Mouse (Mus musculus) neural tube, embryonic 10.5 days (tissue): Measurements from ENCODE around the gene Ddit4.

Experiments used
- DNase-seq: peaks from one replicate; pipeline ENCODE4 v3.0.0-alpha.2; 2017; ENCODE audit warnings: low spot score; ENCODE audit errors: extremely low spot score

Ddit4 gene

GRCm38 (mm10) chr10:59972534-59972933 is 20.9 kb upstream of the Ddit4 start:
- DNase-seq, result no peak

- no peak for DNase-seq
These were observed 20.2 kb upstream of the Ddit4 start for GRCm38 (mm10) chr10:59971813-59972212.

- DNase-seq, result no peak
These were observed 18.9 kb upstream of the Ddit4 start for GRCm38 (mm10) chr10:59970450-59971062.

- peak; percentile 83 for DNase-seq
These were observed 18.3 kb upstream of the Ddit4 start for GRCm38 (mm10) chr10:59969821-59970449.

DNA sequence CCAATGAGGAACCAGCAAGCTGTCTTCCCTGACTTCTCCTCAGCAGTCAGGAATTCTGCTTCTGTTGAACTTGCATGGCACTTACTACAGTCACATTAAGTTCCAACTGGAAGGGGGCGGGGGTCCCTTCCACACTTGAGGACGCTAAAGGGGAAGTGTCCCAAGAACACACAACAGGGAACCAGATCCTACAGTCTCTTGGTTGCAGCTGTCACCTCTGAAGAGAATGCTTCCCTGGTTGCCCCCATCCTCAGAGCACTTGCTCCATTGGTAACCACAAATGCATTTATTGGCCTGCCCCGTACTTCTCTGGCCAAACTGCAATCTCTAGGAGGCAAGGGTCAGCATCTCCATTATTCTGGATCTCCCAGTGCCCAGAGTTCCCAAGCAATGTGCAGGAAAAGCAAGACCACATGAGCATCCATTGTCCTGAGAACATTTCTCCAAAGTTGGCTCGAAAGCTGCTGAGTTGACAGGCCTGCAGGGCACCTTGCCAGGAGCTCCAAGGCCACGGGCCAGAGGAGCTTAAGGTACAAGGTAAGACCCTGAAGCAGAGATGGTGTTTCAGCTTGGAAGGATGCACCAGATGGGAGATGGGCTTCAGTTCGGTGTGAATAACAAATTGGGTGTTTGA is 15.8 kb upstream of the Ddit4 start:
- no peak for DNase-seq

GRCm38 (mm10) chr10:59966743-59967142 is 15.1 kb upstream of the Ddit4 start:
- no peak for DNase-seq

DNA sequence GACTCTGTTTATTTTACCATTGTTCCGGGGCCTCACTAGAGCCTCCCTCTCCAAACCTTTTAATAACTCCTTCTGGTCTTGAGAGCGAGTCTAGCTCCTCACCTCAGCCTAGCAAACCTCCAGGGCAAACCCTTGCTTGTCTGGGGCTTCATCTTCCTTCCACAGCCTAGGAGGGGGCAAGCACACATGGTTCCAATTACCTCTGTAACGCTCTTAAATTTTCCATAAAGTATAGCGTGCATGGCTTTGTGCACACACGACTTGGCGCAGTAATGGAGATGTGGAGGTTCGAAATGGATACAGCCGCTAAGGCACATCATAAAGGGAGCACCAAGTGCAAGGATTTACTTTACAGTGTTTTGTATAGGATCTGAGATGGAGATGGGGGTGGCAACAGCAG is 14.2 kb upstream of the Ddit4 start:
- peak; percentile 56 for DNase-seq

DNA sequence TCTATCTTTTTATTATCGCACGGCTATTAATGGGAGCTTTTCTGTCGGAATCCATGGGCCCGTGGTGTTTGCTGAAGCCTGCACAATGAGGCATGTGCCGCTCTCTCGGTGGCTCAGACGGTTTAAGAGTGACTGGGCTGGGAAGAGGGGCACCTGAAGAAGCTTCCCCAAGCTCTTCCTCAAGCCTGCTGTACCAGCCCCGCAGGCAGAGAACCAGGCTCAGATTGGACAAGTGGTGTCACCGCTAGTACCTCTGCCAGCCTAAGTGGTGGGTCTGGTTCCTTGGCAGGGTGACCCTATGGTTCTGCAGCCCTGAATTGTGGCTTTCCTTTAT is 13.7 kb upstream of the Ddit4 start:
- no peak for DNase-seq

GRCm38 (mm10) chr10:59964504-59965361 is 13.1 kb upstream of the Ddit4 start:
- DNase-seq, result peak; percentile 80

DNA sequence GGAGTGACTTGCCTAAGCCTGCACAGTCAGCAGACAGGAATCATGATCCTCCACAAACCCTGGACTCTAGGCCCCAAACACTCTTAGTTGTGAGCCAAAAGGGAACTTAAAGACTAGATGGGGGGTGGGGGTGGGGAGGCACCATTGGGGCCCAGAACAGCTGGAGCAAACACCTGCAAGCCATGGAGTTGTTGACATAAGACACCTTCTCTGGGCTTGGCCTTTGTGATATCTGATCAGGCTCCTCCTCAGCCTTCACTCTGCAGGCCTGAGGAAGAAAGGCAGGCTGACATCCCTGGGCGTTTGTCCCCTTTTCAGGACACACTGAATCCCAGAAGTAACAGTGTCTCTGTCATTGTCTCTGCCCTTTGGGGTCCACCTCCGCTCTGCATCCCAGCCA is 12.0 kb upstream of the Ddit4 start:
- DNase-seq, result no peak

GRCm38 (mm10) chr10:59959517-59959916 is 7.9 kb upstream of the Ddit4 start:
- DNase-seq, result no peak

GRCm38 (mm10) chr10:59958458-59958857 is 6.8 kb upstream of the Ddit4 start:
- no peak for DNase-seq

DNA sequence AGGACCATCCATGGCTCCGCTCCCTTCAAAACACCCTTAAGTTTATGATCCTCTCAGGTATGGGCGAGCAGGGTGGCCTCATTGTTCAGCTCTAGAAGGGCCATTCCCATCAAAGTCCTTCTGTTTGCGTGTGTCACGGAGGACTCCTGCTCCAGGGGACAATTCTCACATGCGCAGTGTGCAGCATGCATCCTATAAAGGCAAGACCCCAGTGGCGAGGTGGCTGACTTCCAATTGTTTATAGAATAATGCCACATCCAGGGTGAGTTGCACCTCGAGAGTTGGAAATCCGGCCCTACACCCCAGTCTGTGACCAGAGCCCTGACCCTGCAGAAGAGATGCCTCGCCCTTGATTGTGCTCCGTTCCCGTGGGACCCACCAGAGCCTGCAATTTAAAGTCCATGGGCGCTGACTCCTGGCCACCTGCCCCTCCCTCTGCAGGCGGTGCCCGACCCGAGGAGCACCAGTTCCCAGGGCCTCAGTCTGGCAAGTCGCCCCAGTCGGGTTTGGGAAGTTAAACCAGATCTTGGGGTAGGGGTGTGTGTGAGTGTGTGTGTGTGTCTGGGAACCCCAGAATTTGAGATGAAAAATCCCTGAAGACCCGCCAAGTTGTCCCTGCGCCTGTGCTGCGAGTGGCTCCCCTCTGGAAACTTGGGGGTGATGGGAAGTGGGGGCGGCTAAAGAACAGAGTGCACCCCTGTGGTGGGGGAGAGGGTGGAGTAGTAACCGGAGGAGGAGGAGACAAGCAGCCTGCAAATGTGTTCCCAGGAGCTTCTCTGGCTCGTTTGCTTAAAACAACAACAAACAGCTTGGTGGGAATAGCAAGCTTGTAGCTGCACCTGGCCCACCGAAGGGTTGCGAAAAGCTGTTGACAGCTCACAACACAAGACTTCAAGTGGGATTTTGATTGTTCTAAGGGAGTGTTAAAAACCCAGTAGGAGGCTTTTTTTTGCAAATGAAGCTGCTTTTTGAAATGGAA is 5.8 kb upstream of the Ddit4 start:
- DNase-seq, result no peak

GRCm38 (mm10) chr10:59956681-59957080 is 5.0 kb upstream of the Ddit4 start:
- DNase-seq, result no peak

DNA sequence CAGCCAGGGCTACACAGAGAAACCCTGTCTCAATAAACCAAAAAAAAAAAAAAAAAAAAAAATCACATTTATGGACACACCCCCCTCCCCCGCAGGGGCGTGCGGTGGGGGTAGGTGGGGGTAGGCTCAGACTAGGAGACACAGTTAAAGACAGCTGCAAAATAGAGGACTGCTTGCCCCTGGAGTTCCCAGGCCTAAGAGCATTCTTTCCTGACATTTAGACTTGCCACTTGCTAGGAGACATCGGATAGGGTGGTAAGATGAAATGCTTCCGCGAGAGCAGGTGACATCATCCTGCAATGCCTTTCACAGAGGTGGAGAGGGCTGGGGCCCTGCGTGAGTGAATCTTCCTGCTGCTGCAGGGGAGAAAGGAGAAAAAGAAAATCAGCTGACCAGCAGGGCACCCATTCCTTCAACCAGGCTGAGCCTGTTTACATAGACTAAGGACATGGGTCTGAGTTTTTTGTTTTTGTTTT is 2.0 kb upstream of the Ddit4 start:
- DNase-seq, result no peak

DNA sequence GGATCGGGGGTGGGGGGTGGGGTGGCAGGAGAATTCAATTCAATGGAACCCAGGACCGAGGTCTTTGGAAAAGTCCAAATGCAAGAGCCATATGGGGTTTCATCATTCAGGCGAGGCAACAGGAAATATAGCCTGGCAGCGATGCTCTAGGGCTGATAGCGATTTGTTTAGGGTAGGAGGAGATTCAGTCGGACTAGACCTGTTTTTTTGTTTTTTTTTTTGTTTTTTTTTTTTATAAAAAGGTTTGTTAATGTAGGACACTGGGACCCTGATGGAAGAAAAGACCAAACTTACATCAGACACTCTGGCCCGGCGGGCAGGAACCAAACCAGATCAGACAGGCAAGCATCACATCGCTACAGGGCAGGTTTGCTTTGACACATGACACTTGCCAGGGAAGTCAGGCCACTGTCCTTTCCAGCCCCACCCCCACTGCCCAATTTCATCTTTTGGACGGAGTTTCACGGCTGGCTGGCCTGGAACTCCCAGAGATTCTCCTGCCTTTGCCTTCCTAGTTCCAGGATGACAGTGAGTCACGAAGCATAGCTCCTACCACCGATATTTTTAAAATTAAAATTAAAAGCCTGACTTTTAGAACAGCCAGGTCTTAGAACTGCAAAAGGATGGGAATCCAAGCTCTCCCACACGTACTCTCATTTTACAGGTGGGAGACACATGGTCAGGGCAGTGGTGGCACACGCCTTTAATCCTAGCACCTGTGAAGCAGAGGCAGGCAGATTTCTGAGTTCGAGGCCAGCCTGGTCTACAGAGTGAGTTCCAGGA is 1.3 kb upstream of the Ddit4 start:
- peak; percentile 52 for DNase-seq

GRCm38 (mm10) chr10:59952152-59952780 is 632 bp upstream of the Ddit4 start:
- DNase-seq, result peak; percentile 80

DNA sequence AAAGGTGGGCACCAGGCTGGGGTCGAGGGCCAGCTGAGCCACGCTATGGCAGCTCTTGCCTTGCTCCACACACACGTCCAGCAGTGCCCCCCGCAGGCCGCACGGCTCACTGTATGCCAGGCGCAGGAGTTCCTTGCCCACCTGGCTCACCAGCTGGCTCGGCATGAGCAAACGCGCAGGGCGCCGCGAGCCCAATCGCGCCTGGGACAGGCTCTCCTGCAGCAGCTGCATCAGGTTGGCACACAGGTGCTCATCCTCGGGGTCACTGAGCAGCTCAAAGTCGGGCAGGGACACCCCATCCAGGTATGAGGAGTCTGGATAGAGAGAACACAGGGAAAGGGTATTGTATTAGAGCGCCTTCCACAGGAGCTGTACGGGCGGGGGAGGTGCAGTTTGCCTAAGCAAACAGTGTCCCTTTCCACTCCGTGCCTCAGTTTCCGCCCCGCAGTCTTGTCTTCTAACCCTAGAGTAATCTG is 880 bp downstream of the Ddit4 start:
- DNase-seq, result peak; percentile 76
